16 mouse cellular contexts compared by ENCODE assay signal in the genomic region with DNA sequence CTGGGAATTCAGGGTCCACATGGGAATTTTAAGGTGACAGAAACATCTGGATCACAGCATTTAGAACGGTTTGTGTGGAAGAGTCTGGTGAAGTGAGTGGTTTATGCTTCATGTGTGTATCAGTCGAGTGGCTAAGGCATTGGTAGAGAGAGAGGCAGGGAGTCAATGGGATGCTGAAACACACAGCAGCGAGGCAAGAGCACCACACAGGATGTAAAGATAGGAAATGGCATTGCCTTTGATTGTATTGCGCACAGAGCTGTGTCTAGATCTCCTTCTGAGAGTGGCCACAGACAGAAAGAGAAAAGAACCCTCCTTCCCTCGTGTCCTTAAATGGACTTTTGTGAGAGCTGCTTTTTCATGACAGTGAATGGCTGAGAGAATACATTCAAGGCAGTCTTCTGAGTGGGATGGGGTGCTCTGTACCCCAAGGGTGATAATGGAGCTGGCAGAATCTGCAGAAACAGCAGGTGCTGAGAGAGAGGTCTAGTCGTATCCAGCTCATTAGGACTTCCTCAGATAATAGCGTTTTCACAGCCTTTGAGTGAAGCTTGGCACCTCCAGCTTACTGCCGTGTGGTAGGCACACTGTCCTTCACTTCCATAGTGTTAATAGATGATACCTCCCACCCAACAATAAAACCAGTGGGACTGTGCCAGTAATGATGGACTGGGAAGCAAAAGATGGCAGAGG.
DNase-seq lines count a peak whose midpoint lies in the region; ATAC-seq lines count a peak whose summit lies in the region.
"Had no signal": no experiment of that assay in that cellular context is flagged by ENCODE, and none has a peak within 500 bp of the region (broad histone marks: within the 10 kb centered on the region; RNA-seq: fewer than 3 reads in every experiment).

No protein-coding gene starts in this region.

- WGBS in midbrain, embryonic 12.5 days: 78% methylated on average over 8 of the region's 8 CpGs
- 80% methylated on average over 8 of the region's 8 CpGs for WGBS in midbrain, embryonic 10.5 days
- 62% methylated on average over 8 of the region's 8 CpGs for WGBS in forebrain, embryonic 12.5 days
- 35% methylated on average over 8 of the region's 8 CpGs for WGBS in forebrain, embryonic 15.5 days
- 57% methylated on average over 8 of the region's 8 CpGs for WGBS in midbrain, embryonic 16.5 days

- DNase-seq in midbrain, embryonic 10.5 days (ENCODE audit: low spot score): no peak
- DNase-seq in yolk sac, embryonic 10.5 days (ENCODE audit: low spot score): no peak
- no peak for DNase-seq in embryo, embryonic 9.5 days (ENCODE audit: extremely low spot score)
- DNase-seq: cerebellum, adult 9-10 months; kidney, adult 11 months; layer of hippocampus, postnatal 36 days; right cerebral cortex, postnatal 4 days; thymus, adult 2 months had no signal

- H3K9me3 ChIP-seq in midbrain, embryonic 12.5 days: no peaks in the 10 kb centered on the region
- no peaks in the 10 kb centered on the region for H3K9me3 ChIP-seq in midbrain, embryonic 10.5 days (replicated peaks)
- no peaks in the 10 kb centered on the region for H3K9me3 ChIP-seq in forebrain, embryonic 12.5 days
- H3K9me3 ChIP-seq in forebrain, embryonic 15.5 days: no peaks in the 10 kb centered on the region
- H3K9me3 ChIP-seq in midbrain, embryonic 16.5 days (replicated peaks; ENCODE audit: control insufficient read depth, low read length, poor library complexity, severe bottlenecking): no peaks in the 10 kb centered on the region
- H3K9me3 ChIP-seq: embryonic facial prominence, embryonic 12.5 days; liver, embryonic 15.5 days had no signal

- 0 out of 2 replicates have a peak, but pooled peaks have one; percentile 9 for ATAC-seq in midbrain, embryonic 12.5 days (ENCODE audit: low FRiP score, low read depth)
- ATAC-seq in forebrain, embryonic 12.5 days (ENCODE audit: low FRiP score): peak; percentile 67
- ATAC-seq in forebrain, embryonic 15.5 days (replicated peaks): peak; percentile 90
- peak; percentile 19; the same call in 1 of the 2 replicates for ATAC-seq in midbrain, embryonic 16.5 days

- H3K27me3 ChIP-seq in midbrain, embryonic 12.5 days: peaks cover 12% of the 10 kb centered on the region
- H3K27me3 ChIP-seq in midbrain, embryonic 10.5 days (ENCODE audit: low read depth, poor library complexity, severe bottlenecking): peaks cover 28% of the 10 kb centered on the region
- 0 out of 2 replicates have a peak, but pooled peaks cover 2% of the 10 kb centered on the region for H3K27me3 ChIP-seq in forebrain, embryonic 12.5 days
- no peaks in the 10 kb centered on the region for H3K27me3 ChIP-seq in forebrain, embryonic 15.5 days
- no peaks in the 10 kb centered on the region for H3K27me3 ChIP-seq in midbrain, embryonic 16.5 days (ENCODE audit: control insufficient read depth, insufficient read depth, low read depth, low read length)
- H3K27me3 ChIP-seq: embryonic facial prominence, embryonic 12.5 days; liver, embryonic 15.5 days had no signal

- no peak overlapping the region for H3K9ac ChIP-seq in midbrain, embryonic 12.5 days (replicated peaks)
- H3K9ac ChIP-seq in forebrain, embryonic 12.5 days: no peak overlapping the region
- H3K9ac ChIP-seq in forebrain, embryonic 15.5 days (replicated peaks): no peak overlapping the region
- H3K9ac ChIP-seq in midbrain, embryonic 16.5 days (ENCODE audit: low read depth, low read length): no peak overlapping the region
- H3K9ac ChIP-seq: embryonic facial prominence, embryonic 12.5 days; liver, embryonic 15.5 days had no signal

- no peak overlapping the region for H3K4me2 ChIP-seq in midbrain, embryonic 12.5 days (replicated peaks)
- H3K4me2 ChIP-seq in forebrain, embryonic 12.5 days: no peak overlapping the region
- H3K4me2 ChIP-seq in forebrain, embryonic 15.5 days (replicated peaks): no peak overlapping the region
- H3K4me2 ChIP-seq in midbrain, embryonic 16.5 days (ENCODE audit: low read length): no peak overlapping the region
- H3K4me2 ChIP-seq: embryonic facial prominence, embryonic 12.5 days; liver, embryonic 15.5 days had no signal

- H3K36me3 ChIP-seq in midbrain, embryonic 12.5 days: no peaks in the 10 kb centered on the region
- H3K36me3 ChIP-seq in midbrain, embryonic 10.5 days: no peaks in the 10 kb centered on the region
- no peaks in the 10 kb centered on the region for H3K36me3 ChIP-seq in forebrain, embryonic 12.5 days (replicated peaks)
- H3K36me3 ChIP-seq in forebrain, embryonic 15.5 days: no peaks in the 10 kb centered on the region
- no peaks in the 10 kb centered on the region for H3K36me3 ChIP-seq in midbrain, embryonic 16.5 days (ENCODE audit: control insufficient read depth, insufficient read depth, low read length)
- H3K36me3 ChIP-seq: embryonic facial prominence, embryonic 12.5 days; liver, embryonic 15.5 days had no signal

- no peaks in the 10 kb centered on the region; the same call in 1 of the 2 replicates for H3K4me1 ChIP-seq in midbrain, embryonic 12.5 days
- H3K4me1 ChIP-seq in midbrain, embryonic 10.5 days: no peaks in the 10 kb centered on the region
- 0 out of 2 replicates have a peak, but pooled peaks cover 4% of the 10 kb centered on the region for H3K4me1 ChIP-seq in forebrain, embryonic 12.5 days
- H3K4me1 ChIP-seq in forebrain, embryonic 15.5 days: peaks cover 21% of the 10 kb centered on the region
- no peaks in the 10 kb centered on the region for H3K4me1 ChIP-seq in midbrain, embryonic 16.5 days (ENCODE audit: control insufficient read depth, insufficient read depth, low read length)
- H3K4me1 ChIP-seq: embryonic facial prominence, embryonic 12.5 days; liver, embryonic 15.5 days had no signal

- no peak overlapping the region for H3K27ac ChIP-seq in midbrain, embryonic 12.5 days (replicated peaks)
- no peak overlapping the region for H3K27ac ChIP-seq in midbrain, embryonic 10.5 days (replicated peaks)
- H3K27ac ChIP-seq in forebrain, embryonic 12.5 days: peak overlapping the region; percentile 14
- H3K27ac ChIP-seq in forebrain, embryonic 15.5 days (replicated peaks): peak overlapping the region; percentile 64
- H3K27ac ChIP-seq in midbrain, embryonic 16.5 days (ENCODE audit: low read length): no peak overlapping the region
- H3K27ac ChIP-seq: embryonic facial prominence, embryonic 12.5 days; kidney, postnatal 0 days; liver, embryonic 15.5 days had no signal

- no peak overlapping the region for H3K4me3 ChIP-seq in midbrain, embryonic 12.5 days
- H3K4me3 ChIP-seq in midbrain, embryonic 10.5 days: no peak overlapping the region
- H3K4me3 ChIP-seq in forebrain, embryonic 12.5 days (replicated peaks): no peak overlapping the region
- H3K4me3 ChIP-seq in forebrain, embryonic 15.5 days: no peak overlapping the region
- H3K4me3 ChIP-seq in midbrain, embryonic 16.5 days (ENCODE audit: low read depth, low read length): no peak overlapping the region
- H3K4me3 ChIP-seq: embryonic facial prominence, embryonic 12.5 days; erythroblast, embryonic 14.5 days; liver, embryonic 15.5 days had no signal

Comparison
In these comparisons a context has a peak if more than half of its experiments do, and no peak if none do; other contexts are left out.
1. ATAC-seq: peak in every context shown above with its lines; median percentile 90 in forebrain, embryonic 15.5 days; 67 in forebrain, embryonic 12.5 days; 19 in midbrain, embryonic 16.5 days; 9 in midbrain, embryonic 12.5 days.
2. H3K27ac ChIP-seq: peak in forebrain, embryonic 12.5 days (single experiment) and forebrain, embryonic 15.5 days (single experiment); none in midbrain, embryonic 12.5 days (single experiment), midbrain, embryonic 10.5 days (single experiment) and midbrain, embryonic 16.5 days (single experiment).